ENCODE assay signal across 13 mouse cellular contexts in genomic region chr5:55504754-55505153, GRCm38 (mm10).
"Had no signal": no experiment of that assay in that cellular context is flagged by ENCODE, and none has a peak within 500 bp of the region (broad histone marks: within the 10 kb centered on the region; RNA-seq: fewer than 3 reads in every experiment).

No protein-coding gene starts in this region.

- H3K36me3 ChIP-seq: liver, embryonic 13.5 days; stomach, embryonic 15.5 days had no signal

- DNase-seq: kidney, adult 2 months; kidney, postnatal 25 days; layer of hippocampus, adult 9-11 months; liver, embryonic 13.5 days; lung, adult 2 months; lung, postnatal 14 days; lung, postnatal 4 days; right cerebral cortex, postnatal 4 days; thymus, postnatal 25 days had no signal

- H3K4me3 ChIP-seq: layer of hippocampus, adult 2 months; liver, embryonic 13.5 days; stomach, embryonic 15.5 days had no signal

- H3K27me3 ChIP-seq: liver, embryonic 13.5 days; stomach, embryonic 15.5 days had no signal

- ATAC-seq: intestine, postnatal 0 days had no signal

- H3K4me1 ChIP-seq: liver, embryonic 13.5 days; stomach, embryonic 15.5 days had no signal

- H3K9me3 ChIP-seq: liver, embryonic 13.5 days; stomach, embryonic 15.5 days had no signal

- H3K9ac ChIP-seq: liver, embryonic 13.5 days; stomach, embryonic 15.5 days had no signal

- H3K27ac ChIP-seq: kidney, postnatal 0 days; layer of hippocampus, adult 2 months; liver, embryonic 13.5 days; stomach, embryonic 15.5 days had no signal

- H3K4me2 ChIP-seq: liver, embryonic 13.5 days; stomach, embryonic 15.5 days had no signal
